Mouse (Mus musculus): Measurements from ENCODE around the gene Rpusd1. TPM values are rescaled to one million over a fixed set of nuclear protein-coding genes. Genes with fewer than 3 reads are reported as not detected.

Rpusd1 gene
- total RNA-seq, 2 experiments from 2014 or later: 49.5 to 58.9 TPM

DNA sequence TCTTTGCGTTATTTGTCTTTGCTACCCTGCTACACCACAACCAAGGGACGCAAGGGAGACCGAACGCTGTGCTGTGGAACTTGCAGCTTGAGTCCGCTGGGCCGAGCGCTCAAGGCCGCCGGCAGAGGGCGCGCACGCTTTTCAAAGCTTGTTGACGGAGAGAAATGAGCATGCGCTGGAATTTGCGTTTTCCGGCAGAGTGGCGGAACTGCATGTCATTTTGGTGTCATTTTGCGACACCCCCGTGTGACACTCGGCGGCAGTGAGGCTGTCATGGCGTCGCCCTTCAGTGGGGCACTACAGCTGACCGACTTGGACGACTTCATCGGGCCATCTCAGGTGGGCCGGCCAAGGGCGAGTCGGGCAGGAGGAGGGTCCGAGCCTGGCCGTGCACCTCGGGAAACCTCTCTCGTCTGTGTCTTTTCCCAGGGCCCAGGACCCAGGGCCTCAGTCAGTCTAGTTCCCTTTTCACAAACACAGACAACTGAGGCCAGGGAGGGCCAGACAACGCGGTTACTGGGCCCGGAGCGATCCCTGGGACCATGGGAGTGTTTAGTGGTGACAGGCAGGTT, 46.2 kb downstream of the Rpusd1 start, which contains the start of gene Narfl:
Narfl (plus strand) TSS at position 228 of the 572 bp plus-strand sequence.
- peak; percentile 97 to 98 for DNase-seq (ENCODE audit: low spot score in 2 of 2)
- intact Hi-C loops (cut with DNase I): loop anchor here (1.0 kb wide), 2 partner anchors 24 to 28 kb away; partner anchors contain the start of gene Metrn

DNA sequence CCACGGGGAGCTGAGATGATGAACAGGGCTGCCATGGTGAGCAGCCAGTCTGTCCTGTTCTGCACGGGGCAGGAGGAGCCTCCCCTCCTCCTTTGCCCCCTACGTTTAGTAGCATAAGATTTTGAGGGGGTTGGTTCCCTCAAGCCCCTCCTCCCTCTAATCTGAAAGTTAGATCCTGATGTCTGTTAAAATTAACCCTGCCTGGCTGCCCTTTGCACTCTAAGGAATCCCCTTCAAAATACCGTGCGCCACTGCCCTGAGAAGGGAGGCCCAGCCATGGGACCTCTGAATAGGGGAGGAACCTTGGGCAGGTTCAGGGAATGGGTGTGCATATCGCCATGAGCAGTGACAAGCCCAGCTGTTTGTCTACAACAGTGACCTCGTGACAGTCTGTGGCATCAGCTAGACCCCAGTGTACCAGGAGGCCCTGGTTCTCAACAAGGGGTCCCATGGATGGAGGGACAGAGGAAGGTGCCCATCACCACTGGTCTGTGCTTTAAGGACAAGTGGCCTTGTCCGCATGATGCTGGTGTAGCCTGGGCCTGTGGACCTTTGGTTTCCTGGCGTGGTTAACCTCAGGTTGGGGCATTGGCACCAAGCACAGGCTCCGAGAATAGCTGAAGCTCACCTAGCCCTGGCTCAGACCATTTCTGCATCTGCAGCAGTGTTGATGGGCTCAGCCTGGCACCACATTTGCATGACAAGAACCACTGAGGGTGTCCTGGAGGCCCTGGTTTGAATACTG, 48.0 kb downstream of the Rpusd1 start:
- DNase-seq (ENCODE audit: low spot score in 2 of 2): no peak
- intact Hi-C loops (cut with DNase I): no loop called here

DNA sequence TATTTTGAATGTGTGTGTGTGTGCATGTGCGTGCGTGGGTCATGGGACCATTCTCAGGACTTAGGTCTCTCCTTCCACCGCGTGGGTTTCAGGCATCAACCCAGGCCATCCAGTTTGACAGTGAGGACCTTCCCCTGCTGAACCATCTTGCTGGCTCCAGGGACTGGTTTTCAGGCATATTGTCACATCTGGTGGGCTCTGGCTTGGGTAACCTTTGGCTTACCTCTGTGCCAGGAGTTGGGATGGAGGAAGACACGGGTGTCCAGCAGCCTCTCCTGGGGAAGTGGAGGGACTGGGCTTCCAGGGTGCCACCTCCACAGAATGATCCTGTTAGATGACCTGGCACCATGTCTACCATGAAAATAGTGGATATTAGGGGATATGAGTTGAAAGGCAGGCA, 50.5 kb downstream of the Rpusd1 start:
- no peak for DNase-seq (ENCODE audit: low spot score in 2 of 2)
- intact Hi-C loops (cut with DNase I): no loop called here

Small RNA genes within 50 kb of the gene (microRNA-seq; reads per million reads assigned to microRNA genes)
- gene Gm25083: not detected
- 2.8 reads per million, percentile 5 among the genes with 10 or more reads in this experiment for gene Mir6966

Other genes starting within 250 kb of the Rpusd1 start
- gene Sstr5, start 230.4 kb upstream of the Rpusd1 start, total RNA-seq (2021): under 1 TPM; 0.12 to 0.16 TPM
- gene Sox8, start 157.0 kb upstream of the Rpusd1 start, total RNA-seq (2021): 10 to 100 TPM; 42.8 to 65.3 TPM
- gene Lmf1, start 148.6 kb upstream of the Rpusd1 start, total RNA-seq (2021): 10 to 100 TPM; 22.1 to 26.7 TPM
- gene Gng13, start 10.5 kb upstream of the Rpusd1 start, total RNA-seq (2021): 100 to 1,000 TPM; 154 to 195 TPM
- 1 to 10 TPM; 2.9 to 3.7 TPM for gene Chtf18, start 251 bp upstream of the Rpusd1 start, total RNA-seq (2021)
- gene Mslnl, start 8.4 kb downstream of the Rpusd1 start, total RNA-seq (2021): under 1 TPM; 0.35 to 0.39 TPM
- 1 to 10 TPM; 1.5 to 4.7 TPM for gene Msln, start 26.7 kb downstream of the Rpusd1 start, total RNA-seq (2021)
- 10 to 100 TPM; 29.5 to 42.9 TPM for gene Narfl, start 46.1 kb downstream of the Rpusd1 start, total RNA-seq (2021)
- 100 to 1,000 TPM; 114 to 117 TPM for gene Haghl, start 58.0 kb downstream of the Rpusd1 start, total RNA-seq (2021)
- not detected for gene Ccdc78, start 58.9 kb downstream of the Rpusd1 start, total RNA-seq (2021)
- gene Fam173a, start 65.2 kb downstream of the Rpusd1 start, total RNA-seq (2021): 10 to 100 TPM; 81.2 to 81.7 TPM
- under 1 TPM in 1 of 2 experiments, not detected in 1; 0.52 TPM for gene AC134908.4, start 68.0 kb downstream of the Rpusd1 start, total RNA-seq (2021)
- 10 to 100 TPM; 80.7 to 96.2 TPM for gene Metrn, start 69.5 kb downstream of the Rpusd1 start, total RNA-seq (2021)
- 100 to 1,000 TPM; 668 to 710 TPM for gene Fbxl16, start 81.4 kb downstream of the Rpusd1 start, total RNA-seq (2021)
- gene Wdr24, start 96.0 kb downstream of the Rpusd1 start, total RNA-seq (2021): 10 to 100 TPM; 23.9 to 26.5 TPM
- 10 to 100 TPM; 54.1 to 58.7 TPM for gene Jmjd8, start 101.2 kb downstream of the Rpusd1 start, total RNA-seq (2021)
- gene Stub1, start 105.7 kb downstream of the Rpusd1 start, total RNA-seq (2021): 100 to 1,000 TPM; 171 to 188 TPM
- 10 to 100 TPM; 47.5 to 54.0 TPM for gene Rhbdl1, start 109.6 kb downstream of the Rpusd1 start, total RNA-seq (2021)
- 10 to 100 TPM; 22.0 to 24.9 TPM for gene Gm20683, start 114.1 kb downstream of the Rpusd1 start, total RNA-seq (2021)
- 10 to 100 TPM; 73.7 to 86.7 TPM for gene Rhot2, start 117.2 kb downstream of the Rpusd1 start, total RNA-seq (2021)
- 10 to 100 TPM; 21.2 to 36.6 TPM for gene Wdr90, start 133.8 kb downstream of the Rpusd1 start, total RNA-seq (2021)
- gene Mcrip2, start 141.1 kb downstream of the Rpusd1 start, total RNA-seq (2021): 10 to 100 TPM; 23.5 to 29.8 TPM
- gene Mettl26, start 147.4 kb downstream of the Rpusd1 start, total RNA-seq (2021): 10 to 100 TPM; 33.3 to 36.4 TPM
- 1 to 10 TPM; 1.4 to 1.5 TPM for gene Wfikkn1, start 153.2 kb downstream of the Rpusd1 start, total RNA-seq (2021)
- 10 to 100 TPM; 46.1 to 58.0 TPM for gene Rab40c, start 192.1 kb downstream of the Rpusd1 start, total RNA-seq (2021)
- gene Pigq, start 217.3 kb downstream of the Rpusd1 start, total RNA-seq (2021): 100 to 1,000 TPM; 106 to 120 TPM
- gene Nhlrc4, start 217.3 kb downstream of the Rpusd1 start, total RNA-seq (2021): under 1 TPM in 1 of 2 experiments, not detected in 1; 0.30 TPM
- under 1 TPM; 0.41 to 0.59 TPM for gene A930017K11Rik, start 224.9 kb downstream of the Rpusd1 start, total RNA-seq (2021)